Mouse (Mus musculus): Measurements from ENCODE around the gene Prss32.

Gene Prss32

DNA sequence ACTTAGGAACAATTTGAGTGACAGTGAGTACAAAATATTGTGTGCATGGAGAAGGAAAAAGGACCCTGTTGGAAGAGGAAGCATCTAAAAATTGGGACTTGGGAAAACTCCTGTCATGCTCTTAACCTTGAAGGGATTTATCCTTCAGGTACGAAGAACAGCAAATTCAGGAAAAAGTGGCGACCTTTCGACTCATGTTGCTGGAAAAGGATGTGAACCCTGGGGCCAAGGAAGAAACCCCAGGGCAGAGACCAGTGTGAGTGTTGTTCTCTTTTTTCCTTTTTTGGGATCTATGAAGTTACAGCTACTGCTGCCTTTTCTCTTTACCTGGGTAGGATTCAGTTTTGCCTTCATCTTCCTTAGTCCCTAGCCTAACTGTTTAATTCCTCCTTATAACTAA is 35.7 kb upstream of the Prss32 start:
- TF ChIP-seq CTCF (conservative IDR thresholded peaks at IDR 0.05; ENCODE audit: low read length) (no peak), POU5F1 (IDR thresholded peaks at IDR 0.05; ENCODE audit: borderline replicate concordance, low read length) (no peak), NANOG (IDR thresholded peaks at IDR 0.05; ENCODE audit: borderline replicate concordance, low read length) (no peak)
- Histone ChIP-seq H3K4me3 (replicated peaks; ENCODE audit: low read length) (no peak overlapping the region), H3K36me3 (ENCODE audit: insufficient read depth, low read length) (peaks cover 75% of the 10 kb centered on the region), H3K27me3 (ENCODE audit: insufficient read depth, low read length) (no peaks in the 10 kb centered on the region), H3K4me1 (replicated peaks; ENCODE audit: low read depth, low read length) (peaks cover 39% of the 10 kb centered on the region), H3K9me3 (ENCODE audit: low read length) (peaks cover 37% of the 10 kb centered on the region)

DNA sequence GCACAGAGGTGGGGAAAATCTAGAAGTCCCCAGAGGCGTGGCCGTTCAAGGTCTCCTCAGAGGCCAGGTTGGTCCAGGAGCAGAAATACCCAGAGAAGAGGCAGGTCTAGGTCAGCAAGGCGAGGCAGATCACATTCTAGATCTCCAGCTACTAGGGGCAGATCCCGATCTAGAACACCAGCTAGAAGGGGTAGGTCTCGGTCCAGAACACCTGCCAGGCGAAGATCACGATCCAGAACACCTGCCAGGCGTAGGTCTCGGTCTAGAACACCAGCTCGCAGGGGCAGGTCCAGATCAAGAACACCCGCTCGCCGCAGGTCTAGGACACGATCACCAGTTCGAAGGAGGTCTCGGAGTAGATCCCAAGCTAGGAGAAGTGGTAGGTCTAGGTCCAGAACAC is 28.0 kb upstream of the Prss32 start:
- Histone ChIP-seq H3K27me3 (ENCODE audit: insufficient read depth, low read length) (no peaks in the 10 kb centered on the region), H3K4me3 (replicated peaks; ENCODE audit: low read length) (0 out of 2 replicates have a peak overlapping the region, but pooled peaks have one; percentile 3), H3K9me3 (ENCODE audit: low read length) (peaks cover 92% of the 10 kb centered on the region), H3K4me1 (replicated peaks; ENCODE audit: low read depth, low read length) (peaks cover 5% of the 10 kb centered on the region; the same call in 1 of the 2 replicates), H3K36me3 (ENCODE audit: insufficient read depth, low read length) (peaks cover 100% of the 10 kb centered on the region)
- no peak for TF ChIP-seq CTCF (conservative IDR thresholded peaks at IDR 0.05; ENCODE audit: low read length)
- no peak for TF ChIP-seq NANOG (IDR thresholded peaks at IDR 0.05; ENCODE audit: borderline replicate concordance, low read length)
- no peak for TF ChIP-seq POU5F1 (IDR thresholded peaks at IDR 0.05; ENCODE audit: borderline replicate concordance, low read length)

DNA sequence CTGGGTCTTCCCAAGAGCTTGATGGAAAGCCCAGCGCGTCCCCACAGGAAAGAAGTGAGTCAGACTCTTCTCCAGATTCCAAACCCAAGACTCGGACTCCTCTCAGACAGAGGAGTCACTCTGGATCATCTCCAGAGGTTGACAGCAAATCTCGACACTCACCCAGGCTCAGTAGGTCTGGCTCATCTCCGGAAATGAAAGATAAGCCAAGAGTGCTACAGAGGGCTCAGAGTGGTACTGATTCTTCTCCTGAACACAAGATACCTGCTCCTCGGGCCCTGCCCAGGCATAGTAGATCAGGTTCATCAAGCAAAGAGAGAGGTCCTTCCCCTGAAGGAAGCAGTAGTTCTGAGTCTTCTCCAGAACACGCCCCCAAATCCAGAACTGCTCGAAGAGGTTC is 25.1 kb upstream of the Prss32 start:
- peaks cover 100% of the 10 kb centered on the region for H3K36me3 ChIP-seq (ENCODE audit: insufficient read depth, low read length)
- peaks cover 34% of the 10 kb centered on the region for H3K4me1 ChIP-seq (replicated peaks; ENCODE audit: low read depth, low read length)
- 0 out of 2 replicates have a peak overlapping the region, but pooled peaks have one; percentile 13 for H3K4me3 ChIP-seq (replicated peaks; ENCODE audit: low read length)
- no peaks in the 10 kb centered on the region for H3K27me3 ChIP-seq (ENCODE audit: insufficient read depth, low read length)
- peaks cover 100% of the 10 kb centered on the region for H3K9me3 ChIP-seq (ENCODE audit: low read length)
- no peak for TF ChIP-seq CTCF (conservative IDR thresholded peaks at IDR 0.05; ENCODE audit: low read length)
- no peak for TF ChIP-seq POU5F1 (IDR thresholded peaks at IDR 0.05; ENCODE audit: borderline replicate concordance, low read length)

DNA sequence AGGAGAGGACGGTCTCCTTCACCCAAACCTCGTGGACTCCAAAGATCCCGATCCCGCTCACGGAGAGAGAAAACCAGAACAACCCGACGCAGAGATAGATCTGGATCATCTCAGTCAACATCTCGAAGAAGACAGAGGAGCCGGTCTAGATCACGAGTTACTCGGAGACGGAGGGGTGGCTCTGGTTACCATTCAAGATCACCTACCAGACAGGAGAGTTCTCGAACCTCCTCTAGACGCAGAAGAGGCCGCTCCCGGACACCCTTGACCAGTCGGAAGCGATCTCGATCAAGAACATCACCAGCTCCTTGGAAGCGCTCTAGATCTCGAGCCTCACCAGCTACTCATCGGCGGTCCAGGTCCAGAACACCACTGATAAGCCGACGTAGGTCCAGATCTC is 24.4 kb upstream of the Prss32 start:
- H3K4me3 ChIP-seq (replicated peaks; ENCODE audit: low read length), result no peak overlapping the region
- TF ChIP-seq POU5F1 (IDR thresholded peaks at IDR 0.05; ENCODE audit: borderline replicate concordance, low read length) (no peak), NANOG (IDR thresholded peaks at IDR 0.05; ENCODE audit: borderline replicate concordance, low read length) (no peak), CTCF (conservative IDR thresholded peaks at IDR 0.05; ENCODE audit: low read length) (no peak)
- no peaks in the 10 kb centered on the region for H3K27me3 ChIP-seq (ENCODE audit: insufficient read depth, low read length)
- H3K36me3 ChIP-seq (ENCODE audit: insufficient read depth, low read length), result peaks cover 100% of the 10 kb centered on the region
- H3K4me1 ChIP-seq (replicated peaks; ENCODE audit: low read depth, low read length), result peaks cover 41% of the 10 kb centered on the region
- H3K9me3 ChIP-seq (ENCODE audit: low read length), result peaks cover 99% of the 10 kb centered on the region

DNA sequence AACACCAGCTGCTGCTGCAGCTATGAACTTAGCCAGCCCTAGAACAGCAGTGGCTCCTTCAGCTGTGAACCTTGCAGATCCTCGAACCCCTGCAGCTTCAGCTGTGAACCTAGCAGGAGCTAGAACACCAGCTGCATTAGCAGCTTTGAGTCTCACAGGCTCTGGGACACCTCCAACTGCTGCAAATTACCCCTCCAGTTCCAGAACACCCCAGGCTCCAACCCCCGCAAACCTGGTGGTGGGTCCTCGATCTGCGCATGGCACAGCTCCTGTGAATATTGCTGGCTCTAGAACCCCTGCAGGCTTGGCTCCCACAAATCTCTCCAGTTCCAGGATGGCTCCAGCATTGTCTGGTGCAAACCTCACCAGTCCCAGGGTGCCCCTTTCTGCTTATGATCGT is 22.9 kb upstream of the Prss32 start:
- H3K4me1 ChIP-seq (replicated peaks; ENCODE audit: low read depth, low read length), result peaks cover 55% of the 10 kb centered on the region
- H3K9me3 ChIP-seq (ENCODE audit: low read length), result peaks cover 88% of the 10 kb centered on the region
- TF ChIP-seq NANOG (IDR thresholded peaks at IDR 0.05; ENCODE audit: borderline replicate concordance, low read length) (no peak), POU5F1 (IDR thresholded peaks at IDR 0.05; ENCODE audit: borderline replicate concordance, low read length) (no peak), CTCF (conservative IDR thresholded peaks at IDR 0.05; ENCODE audit: low read length) (no peak)
- peaks cover 100% of the 10 kb centered on the region for H3K36me3 ChIP-seq (ENCODE audit: insufficient read depth, low read length)
- H3K4me3 ChIP-seq (replicated peaks; ENCODE audit: low read length), result peak overlapping the region; percentile 39; the same call in 1 of the 2 replicates
- no peaks in the 10 kb centered on the region for H3K27me3 ChIP-seq (ENCODE audit: insufficient read depth, low read length)

DNA sequence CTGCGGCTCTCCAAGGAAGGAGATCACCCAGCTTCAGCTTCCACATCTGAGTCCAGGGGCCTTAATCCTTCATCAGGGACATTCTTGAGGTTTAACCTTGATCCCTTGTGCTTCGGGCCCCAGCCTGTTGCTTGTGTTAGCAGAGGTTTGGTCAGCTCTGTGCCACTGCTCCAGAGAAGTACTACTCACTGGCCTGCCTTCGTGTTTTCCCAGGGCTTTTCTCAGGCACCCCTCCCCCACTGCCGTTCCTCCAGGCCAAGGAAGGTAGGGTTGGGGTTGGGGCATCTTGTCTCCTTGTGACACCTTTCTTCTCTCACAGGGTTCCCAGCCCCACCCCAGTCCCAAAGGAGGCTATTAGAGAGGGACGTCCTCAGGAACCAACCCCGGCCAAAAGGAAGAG is 21.6 kb upstream of the Prss32 start:
- Histone ChIP-seq H3K9me3 (ENCODE audit: low read length) (peaks cover 74% of the 10 kb centered on the region), H3K4me3 (replicated peaks; ENCODE audit: low read length) (peak overlapping the region; percentile 55), H3K4me1 (replicated peaks; ENCODE audit: low read depth, low read length) (peaks cover 68% of the 10 kb centered on the region), H3K27me3 (ENCODE audit: insufficient read depth, low read length) (no peaks in the 10 kb centered on the region), H3K36me3 (ENCODE audit: insufficient read depth, low read length) (peaks cover 100% of the 10 kb centered on the region)
- no peak for TF ChIP-seq CTCF (conservative IDR thresholded peaks at IDR 0.05; ENCODE audit: low read length)
- no peak for TF ChIP-seq POU5F1 (IDR thresholded peaks at IDR 0.05; ENCODE audit: borderline replicate concordance, low read length)
- no peak for TF ChIP-seq NANOG (IDR thresholded peaks at IDR 0.05; ENCODE audit: borderline replicate concordance, low read length)

DNA sequence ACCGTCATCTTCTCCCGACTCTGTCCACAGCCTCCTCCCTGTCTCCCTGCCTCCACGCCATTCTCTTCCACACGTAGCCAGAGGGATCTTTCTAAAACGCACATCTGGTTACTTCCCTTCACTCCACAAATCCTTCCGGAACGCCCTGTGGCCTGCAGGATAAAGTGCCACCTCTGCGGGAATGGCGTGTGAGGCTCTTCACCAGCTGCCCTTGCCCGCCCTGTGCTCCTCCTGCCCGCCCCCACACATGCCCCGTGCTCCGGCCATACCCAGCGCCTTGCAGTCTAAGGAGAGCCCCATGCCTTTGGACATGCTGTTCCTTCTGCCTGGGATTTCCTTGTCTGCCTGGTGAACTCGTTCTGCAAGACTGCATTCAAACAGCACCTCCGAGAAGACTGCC is 20.6 kb upstream of the Prss32 start:
- Histone ChIP-seq H3K36me3 (ENCODE audit: insufficient read depth, low read length) (peaks cover 97% of the 10 kb centered on the region), H3K4me3 (replicated peaks; ENCODE audit: low read length) (peak overlapping the region; percentile 55), H3K4me1 (replicated peaks; ENCODE audit: low read depth, low read length) (peaks cover 74% of the 10 kb centered on the region), H3K27me3 (ENCODE audit: insufficient read depth, low read length) (no peaks in the 10 kb centered on the region), H3K9me3 (ENCODE audit: low read length) (peaks cover 65% of the 10 kb centered on the region)
- no peak for TF ChIP-seq CTCF (conservative IDR thresholded peaks at IDR 0.05; ENCODE audit: low read length)
- TF ChIP-seq POU5F1 (IDR thresholded peaks at IDR 0.05; ENCODE audit: borderline replicate concordance, low read length), result no peak
- TF ChIP-seq NANOG (IDR thresholded peaks at IDR 0.05; ENCODE audit: borderline replicate concordance, low read length), result no peak

DNA sequence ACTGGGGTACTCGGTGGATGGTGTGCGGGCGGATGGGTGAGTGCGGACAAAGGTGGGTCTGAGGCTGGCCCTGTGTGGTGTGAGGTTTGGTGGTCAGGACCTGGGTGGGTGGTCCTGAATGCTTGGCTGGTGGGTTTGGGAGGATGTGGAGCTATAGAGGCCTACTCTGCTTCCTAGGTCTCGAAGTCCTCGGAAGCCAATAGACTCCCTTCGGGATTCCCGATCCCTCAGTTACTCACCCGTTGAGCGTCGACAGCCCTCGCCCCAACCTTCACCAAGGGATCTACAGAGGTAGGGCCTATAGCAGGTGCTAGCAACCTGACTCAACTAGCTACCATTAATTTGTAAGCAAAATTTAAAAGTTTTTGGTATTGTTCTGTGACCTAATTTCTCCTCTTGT is 20.0 kb upstream of the Prss32 start:
- Histone ChIP-seq H3K9me3 (ENCODE audit: low read length) (peaks cover 59% of the 10 kb centered on the region), H3K4me3 (replicated peaks; ENCODE audit: low read length) (peak overlapping the region; percentile 55), H3K36me3 (ENCODE audit: insufficient read depth, low read length) (peaks cover 91% of the 10 kb centered on the region), H3K27me3 (ENCODE audit: insufficient read depth, low read length) (no peaks in the 10 kb centered on the region), H3K4me1 (replicated peaks; ENCODE audit: low read depth, low read length) (peaks cover 74% of the 10 kb centered on the region)
- TF ChIP-seq NANOG (IDR thresholded peaks at IDR 0.05; ENCODE audit: borderline replicate concordance, low read length) (no peak), CTCF (conservative IDR thresholded peaks at IDR 0.05; ENCODE audit: low read length) (no peak), POU5F1 (IDR thresholded peaks at IDR 0.05; ENCODE audit: borderline replicate concordance, low read length) (no peak)

DNA sequence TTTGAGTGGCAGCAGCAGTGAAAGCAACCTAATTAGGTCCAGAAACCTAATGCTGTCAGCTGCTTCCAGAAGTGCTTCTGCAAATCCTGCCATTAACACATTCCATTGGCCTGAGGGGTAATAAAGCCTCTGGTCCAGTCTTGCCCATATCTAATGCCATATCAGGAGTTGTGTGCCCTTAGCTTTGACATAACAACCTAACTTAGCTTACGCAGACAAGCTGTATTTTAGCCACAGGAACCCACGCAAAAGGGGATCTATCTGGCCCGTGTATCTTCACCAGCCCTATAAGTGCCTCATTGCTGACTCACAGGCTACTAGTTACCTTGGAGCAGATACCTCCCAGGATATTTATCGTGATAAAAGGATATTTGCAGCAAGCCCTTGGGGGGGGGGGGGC is 18.1 kb upstream of the Prss32 start:
- TF ChIP-seq CTCF (conservative IDR thresholded peaks at IDR 0.05; ENCODE audit: low read length) (no peak), NANOG (IDR thresholded peaks at IDR 0.05; ENCODE audit: borderline replicate concordance, low read length) (no peak), POU5F1 (IDR thresholded peaks at IDR 0.05; ENCODE audit: borderline replicate concordance, low read length) (no peak)
- Histone ChIP-seq H3K27me3 (ENCODE audit: insufficient read depth, low read length) (no peaks in the 10 kb centered on the region), H3K4me1 (replicated peaks; ENCODE audit: low read depth, low read length) (peaks cover 80% of the 10 kb centered on the region), H3K36me3 (ENCODE audit: insufficient read depth, low read length) (peaks cover 71% of the 10 kb centered on the region), H3K9me3 (ENCODE audit: low read length) (peaks cover 39% of the 10 kb centered on the region), H3K4me3 (replicated peaks; ENCODE audit: low read length) (peak overlapping the region; percentile 7; the same call in 1 of the 2 replicates)

Data from E14TG2a.4 (cell line).